Mouse (Mus musculus) layer of hippocampus, postnatal 25 days (tissue): ENCODE data around the gene Cdk5r2. TPM values are rescaled to one million over a fixed set of nuclear protein-coding genes. Genes with fewer than 3 reads are reported as not detected.
A peak's percentile ranks its signal among the peaks of the same experiment; 100 is the strongest.
"Not testable (repeated sequence)": the region's sequence is repeated elsewhere in the genome, so short reads cannot be mapped to it uniquely, and the experiment has no call there.

Experiments
- DNase-seq, 2 experiments: peaks; one replicate each; pipeline ENCODE4 v3.0.0; 2022; ENCODE audit warnings: mixed read lengths in 2 of 2, low spot score in 1 of 2; ENCODE audit errors: extremely low spot score in 1 of 2
- total RNA-seq, 2 experiments: library from RNA; stranded (reverse); gene quantifications; 2 replicates each; pipeline ENCODE4 v1.2.3; 2021

Gene Cdk5r2
- total RNA-seq, result 100 to 1,000 TPM; 224 to 251 TPM

DNA sequence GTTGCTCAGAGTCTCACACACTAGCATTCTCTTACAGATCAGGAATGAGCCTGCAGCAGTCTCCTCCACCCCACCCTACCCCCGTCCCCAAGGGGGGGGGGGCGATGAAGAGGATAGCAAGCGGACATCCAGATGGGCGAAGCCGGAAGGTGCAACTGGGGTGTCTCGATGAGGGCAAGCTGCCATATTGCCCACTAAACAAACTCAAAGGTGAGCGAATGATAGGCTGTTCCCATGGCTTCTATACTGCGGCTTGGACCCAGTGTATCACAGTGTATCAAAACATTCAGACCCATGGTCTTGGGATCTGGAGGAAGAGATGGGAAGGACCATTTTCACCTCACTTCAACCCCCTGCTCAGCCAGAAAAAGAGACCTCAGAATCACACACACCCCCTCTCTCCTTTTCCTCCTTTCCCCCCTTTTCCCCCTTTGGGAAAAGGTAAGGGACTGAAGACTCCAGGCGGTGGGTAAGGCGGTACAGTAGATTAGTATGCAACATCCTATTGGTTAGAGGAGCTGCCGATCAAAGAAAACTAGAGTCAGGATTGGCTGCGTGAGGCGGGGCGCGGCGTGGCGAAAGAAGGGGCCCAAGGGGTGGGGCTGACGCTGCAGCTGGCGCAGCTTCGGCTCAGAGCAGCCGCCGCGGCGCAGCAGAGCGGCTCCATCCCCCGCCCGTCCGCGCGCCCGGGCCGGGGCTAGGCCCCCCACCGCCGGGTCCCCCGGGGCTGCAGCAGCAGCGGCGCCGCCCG, at the start of gene Cdk5r2:
Gene Cdk5r2 (plus strand): TSS at position 629 of the 751 bp plus-strand sequence.
- peak; percentile 81 to 82 for DNase-seq

DNA sequence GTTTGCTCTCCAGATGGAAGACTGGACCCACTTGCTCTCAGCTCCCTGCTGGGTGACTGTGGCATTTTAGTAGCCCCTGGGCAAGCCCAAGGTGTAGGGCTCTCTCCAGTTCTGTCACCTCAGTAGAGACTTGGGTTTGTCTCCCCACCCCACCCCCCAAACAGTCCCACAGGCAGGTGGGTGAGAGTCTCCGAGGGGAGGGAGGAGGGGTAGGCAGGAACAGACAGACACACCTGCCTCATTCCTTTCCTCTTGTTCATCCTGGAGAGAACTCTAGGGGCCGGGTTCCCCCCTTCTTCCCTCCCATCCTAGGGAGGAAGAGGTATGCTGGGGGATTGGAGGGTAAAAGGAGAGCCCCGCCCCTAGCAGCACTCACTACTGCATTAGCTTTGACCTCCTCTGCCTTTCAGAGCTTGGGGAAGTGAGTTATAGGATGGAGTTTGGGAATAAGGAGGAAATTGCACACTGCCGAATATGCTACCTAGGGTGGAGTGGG, 49.3 kb upstream of the Cdk5r2 start:
- no peak for DNase-seq

GRCm38 (mm10) chr1:74805843-74806242, 48.9 kb upstream of the Cdk5r2 start:
- DNase-seq, result no peak

DNA sequence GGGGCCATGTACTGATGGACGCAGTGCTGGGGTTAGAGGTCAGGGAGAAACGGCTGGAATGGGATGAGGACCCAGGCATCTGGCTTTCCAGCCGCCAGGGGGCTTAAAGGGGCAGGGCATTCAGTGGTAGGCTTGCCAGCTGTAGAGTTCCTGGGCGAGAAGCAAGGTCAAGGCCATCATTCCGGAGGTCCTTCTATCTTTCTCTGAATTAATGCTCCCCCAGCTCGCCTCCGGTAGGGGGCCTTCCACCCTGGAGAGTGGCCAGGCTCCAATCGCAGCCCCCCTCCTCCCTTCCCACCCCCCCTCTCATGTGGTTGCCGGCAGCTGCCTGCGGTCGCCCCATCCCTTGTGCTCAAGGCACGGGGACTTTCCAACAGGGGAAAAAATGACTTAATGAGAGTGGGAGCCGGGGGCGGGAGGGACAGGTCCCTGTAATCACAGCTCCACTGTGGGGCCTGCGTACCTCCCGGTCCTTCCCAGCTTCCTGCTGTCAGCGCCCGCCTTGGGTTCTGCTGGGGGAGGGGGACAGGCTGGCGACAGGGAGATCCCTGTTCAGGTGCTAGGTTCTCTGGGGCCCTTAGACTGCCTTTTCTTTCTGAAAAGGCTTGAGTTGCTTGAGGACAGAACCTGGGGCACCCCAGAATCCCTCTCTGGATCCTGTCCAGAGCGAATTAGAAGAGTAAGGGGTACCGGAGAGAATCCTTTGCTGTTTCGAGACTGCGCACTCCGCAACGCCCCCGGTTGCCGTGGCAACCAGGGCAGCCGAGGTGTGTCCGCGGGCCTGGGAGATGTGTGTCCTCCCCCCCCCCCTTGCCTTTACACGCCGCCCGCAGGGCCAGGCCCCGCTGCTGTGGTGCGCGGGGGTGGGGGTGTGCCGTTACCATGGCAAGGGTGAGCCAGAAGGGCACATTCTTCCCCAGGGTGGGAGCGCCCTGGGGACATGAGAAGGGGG, 48.1 kb upstream of the Cdk5r2 start:
- peak in 1 of 2 experiments; percentile 36 for DNase-seq

DNA sequence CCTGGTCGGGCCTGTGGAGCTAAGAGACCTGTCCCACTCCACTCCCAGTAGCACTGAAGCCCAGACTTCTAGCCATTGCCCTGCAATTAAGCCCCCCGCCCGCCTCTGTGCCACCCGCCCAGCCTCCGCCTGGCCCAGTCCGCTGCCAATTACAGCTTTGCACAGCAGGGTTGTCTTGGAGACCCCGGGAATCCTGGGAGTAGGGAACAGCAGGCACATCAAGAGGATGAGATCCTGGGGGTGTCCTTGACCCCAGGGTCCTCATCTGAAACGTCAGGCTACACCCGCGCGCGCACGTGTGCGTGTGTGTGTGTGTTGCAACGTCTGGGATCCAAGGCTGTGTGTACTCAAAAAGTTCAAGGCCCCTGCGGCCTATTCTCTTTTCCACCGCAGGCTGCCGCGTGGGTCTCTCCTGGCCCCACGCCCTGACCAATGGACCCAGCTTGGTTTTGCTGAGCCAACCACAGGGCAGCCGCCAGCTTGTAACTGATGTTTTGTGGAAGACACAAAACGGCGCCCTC, 47.1 kb upstream of the Cdk5r2 start:
- no peak for DNase-seq

DNA sequence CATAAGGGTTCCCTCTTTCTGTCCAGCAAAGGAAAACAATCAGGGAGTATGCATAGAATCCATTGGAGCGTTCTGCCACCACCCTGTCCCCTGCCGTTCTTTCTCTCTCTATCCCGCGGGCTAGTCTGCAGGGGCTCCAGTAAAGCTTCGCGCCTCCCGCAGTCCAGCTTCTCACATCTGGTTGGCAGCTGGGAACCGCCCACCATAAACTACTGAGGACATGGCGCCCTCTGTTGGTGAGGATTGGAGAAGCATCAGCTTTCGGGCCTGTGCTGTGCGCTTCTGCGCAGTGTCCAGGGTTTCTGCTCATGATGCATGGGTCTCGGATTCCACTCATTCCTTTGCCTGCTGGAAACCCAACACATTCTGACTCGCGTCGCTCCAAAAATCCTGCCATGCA, 46.7 kb upstream of the Cdk5r2 start:
- DNase-seq, result peak; percentile 88 to 97

DNA sequence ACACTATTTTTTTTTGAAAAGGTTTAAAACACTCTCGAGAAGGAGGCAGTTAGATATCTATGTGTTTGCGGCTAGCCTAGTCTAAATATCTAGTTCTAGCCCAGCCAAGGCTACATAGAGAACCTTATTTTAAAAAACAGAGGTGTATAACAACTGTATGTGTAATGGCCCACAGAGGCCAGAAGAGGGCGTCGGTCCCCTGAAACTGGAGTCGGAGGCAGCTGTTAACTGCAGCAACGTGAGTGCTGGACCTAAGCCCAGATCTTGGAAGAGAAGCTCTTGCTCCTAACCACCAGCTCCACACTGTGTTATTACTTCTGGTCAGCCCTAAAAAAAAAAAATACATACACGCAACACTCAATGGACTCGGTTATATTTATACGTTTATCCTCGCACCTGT, 45.7 kb upstream of the Cdk5r2 start:
- no peak for DNase-seq

DNA sequence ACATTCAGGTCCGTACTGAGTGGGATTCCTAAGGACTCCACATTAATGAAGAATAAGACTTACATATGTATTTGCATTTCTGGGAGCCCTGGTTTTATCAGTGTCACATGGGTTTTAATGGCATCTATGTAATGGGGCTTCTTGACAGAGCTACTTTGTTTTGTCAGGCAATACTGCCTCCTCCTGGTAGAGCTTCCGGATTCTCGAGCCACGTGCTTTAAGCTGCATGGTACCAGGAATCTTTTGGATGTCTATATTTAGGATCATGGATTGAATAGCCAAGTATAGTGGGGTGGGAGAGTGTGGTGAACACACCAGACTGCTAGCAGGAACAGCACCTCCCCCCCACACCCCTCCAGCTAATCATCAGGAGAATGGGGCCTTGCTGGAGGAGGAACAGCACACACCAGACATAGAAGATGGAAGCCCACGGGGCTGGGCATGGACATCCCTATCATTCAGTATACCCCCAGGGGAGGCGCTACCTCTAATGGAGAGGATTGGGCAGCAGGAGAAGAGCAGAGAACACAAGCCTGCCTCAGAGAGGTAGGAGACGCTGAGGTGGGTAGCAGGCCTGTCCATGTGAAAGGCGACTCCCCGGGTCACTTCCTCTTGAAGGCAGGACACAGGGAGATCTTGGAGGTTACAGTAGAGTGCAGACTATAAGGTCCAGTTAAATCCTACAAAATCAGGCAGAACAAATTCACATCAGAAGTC, 39.6 kb upstream of the Cdk5r2 start:
- DNase-seq, result no peak

DNA sequence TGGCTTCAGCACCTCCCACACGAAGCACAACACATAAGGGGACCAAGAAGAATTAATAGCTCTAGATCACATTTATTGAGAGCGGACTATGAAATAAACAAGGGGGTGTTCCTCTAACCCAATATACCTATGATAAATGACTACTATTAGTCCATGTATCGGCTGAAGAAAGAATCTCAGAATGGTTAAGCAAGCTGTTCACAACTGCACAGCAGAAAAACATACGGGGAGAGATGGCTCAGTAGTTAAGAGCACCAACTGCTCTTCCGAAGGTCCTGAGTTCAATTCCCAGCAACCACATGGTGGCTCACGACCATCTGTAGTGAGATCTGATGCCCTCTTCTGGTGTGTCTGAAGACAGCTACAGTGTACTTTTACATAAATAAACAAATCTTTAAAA, 38.8 kb upstream of the Cdk5r2 start:
- not testable (repeated sequence) for DNase-seq

DNA sequence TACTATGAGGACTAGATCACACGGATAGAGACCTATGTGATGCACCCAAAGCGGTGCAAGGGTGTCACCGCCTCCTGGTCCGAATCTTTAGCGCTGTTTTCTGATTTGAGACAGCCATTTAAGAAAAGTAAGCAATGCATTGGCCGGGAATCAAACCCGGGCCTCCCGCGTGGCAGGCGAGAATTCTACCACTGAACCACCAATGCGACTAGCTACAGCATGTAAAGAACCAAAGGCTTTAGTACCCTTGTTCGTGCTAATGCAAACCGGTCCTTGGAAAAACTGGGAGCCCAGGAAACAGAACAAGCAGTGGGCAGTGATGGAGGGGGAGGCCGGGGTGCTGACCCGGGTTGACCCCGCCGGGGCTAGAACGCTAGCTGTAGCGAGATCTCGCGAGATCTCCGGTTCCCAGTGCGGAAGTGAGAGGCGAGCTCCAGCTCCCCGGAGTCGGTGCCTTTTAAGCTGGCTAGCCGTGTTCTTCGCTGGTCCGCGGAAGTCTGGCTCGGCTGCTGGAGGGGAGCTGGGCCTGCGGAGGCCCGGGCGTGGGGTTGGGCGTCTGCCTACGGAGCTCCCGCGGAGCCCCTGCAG, 38.0 kb upstream of the Cdk5r2 start:
- peak; percentile 81 to 88 for DNase-seq

DNA sequence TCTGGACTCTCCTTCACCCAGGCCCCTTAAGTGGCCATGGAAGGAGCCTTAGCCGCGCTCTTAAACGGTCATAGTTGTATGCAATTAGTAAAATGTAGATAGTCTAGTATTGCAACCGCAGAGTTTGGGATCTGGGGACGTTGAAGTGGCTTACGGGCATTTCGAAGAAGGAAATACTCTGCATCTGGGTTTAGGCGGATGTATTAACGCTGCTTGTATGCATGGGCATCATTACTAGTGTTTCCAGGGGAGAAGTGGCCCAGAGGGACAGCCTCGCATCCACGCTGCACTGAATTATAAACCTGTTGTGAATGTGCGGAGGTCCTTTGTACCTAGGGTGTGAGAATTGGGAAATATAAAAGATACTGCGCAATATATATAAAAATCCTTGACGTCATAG, 37.5 kb upstream of the Cdk5r2 start:
- no peak for DNase-seq

DNA sequence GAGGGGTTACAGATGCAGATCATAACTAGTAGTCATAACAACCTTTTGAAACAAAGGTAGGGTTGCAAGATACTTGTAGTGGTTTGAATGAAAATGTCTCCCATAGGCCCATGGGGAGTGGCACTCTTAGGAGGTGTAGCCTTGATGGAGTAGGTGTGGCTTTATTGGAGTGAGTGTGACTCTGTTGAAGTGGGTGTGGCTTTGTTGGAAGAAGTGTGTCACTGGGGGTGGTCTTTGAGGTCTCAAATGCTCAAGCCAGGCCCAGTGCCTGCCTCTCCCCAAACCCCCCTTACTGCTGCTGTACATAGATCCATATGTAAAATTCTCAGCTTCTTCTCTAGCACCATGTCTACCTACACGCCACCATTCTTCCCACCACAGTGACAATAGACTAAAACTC, 36.2 kb upstream of the Cdk5r2 start:
- no peak for DNase-seq

GRCm38 (mm10) chr1:74823598-74823997, 31.1 kb upstream of the Cdk5r2 start:
- DNase-seq, result not testable (repeated sequence)

DNA sequence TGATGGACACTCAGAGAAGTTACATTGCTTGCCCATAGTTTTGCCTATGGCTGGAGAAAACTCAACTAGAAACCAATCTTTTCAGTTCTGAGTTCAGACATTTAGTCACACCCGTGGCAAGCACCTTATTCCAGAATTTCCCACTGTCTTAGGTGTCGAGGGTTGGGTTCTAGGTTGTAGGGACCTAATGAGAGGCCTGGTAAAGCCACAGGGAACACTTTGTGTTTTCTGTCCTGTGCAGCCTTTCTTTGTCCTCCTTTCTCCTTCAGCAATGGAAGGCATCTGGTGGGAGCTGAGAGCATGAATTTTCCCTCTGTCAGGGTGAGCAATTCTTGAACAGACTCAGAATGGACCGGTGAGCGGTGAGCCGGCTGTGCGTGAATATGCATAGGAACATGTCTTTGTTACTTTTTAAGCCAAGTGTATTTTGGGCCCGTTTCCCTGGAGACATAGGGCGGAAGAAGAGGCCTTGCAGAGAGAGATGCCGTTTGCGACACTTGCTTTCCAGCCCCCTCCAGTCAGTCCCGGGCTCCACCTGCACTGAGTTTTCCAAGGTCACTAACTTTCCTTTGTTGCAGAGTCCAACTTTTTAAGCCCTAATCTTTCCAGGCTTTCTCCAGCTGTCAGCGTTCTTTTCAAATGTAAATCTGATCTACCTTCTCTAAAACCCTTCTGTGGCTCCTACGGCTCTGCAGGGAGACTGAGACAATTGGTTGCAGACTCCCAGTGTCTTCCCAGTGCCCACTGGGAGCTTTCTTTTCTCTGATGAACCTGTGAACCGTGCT, 30.0 kb upstream of the Cdk5r2 start:
- no peak for DNase-seq

DNA sequence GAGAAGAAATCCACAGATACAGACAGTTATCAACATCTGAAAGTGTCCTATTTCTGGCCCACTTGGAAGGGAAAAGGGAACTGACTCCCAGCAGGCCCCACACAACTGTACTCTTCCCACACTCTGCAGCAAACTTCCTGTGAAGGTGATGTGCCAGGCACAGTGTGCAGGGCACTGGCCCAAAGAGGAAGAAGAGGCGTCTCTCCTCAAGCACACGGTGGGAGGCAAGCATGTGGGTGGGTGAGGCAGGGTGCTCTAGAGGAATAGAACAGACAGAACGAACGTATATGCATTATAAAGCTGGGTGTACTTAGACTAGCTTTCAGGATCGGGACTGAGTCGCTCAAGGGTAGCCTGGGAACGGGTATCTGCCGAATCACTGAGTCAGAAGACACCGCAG, 24.7 kb upstream of the Cdk5r2 start:
- DNase-seq, result no peak

DNA sequence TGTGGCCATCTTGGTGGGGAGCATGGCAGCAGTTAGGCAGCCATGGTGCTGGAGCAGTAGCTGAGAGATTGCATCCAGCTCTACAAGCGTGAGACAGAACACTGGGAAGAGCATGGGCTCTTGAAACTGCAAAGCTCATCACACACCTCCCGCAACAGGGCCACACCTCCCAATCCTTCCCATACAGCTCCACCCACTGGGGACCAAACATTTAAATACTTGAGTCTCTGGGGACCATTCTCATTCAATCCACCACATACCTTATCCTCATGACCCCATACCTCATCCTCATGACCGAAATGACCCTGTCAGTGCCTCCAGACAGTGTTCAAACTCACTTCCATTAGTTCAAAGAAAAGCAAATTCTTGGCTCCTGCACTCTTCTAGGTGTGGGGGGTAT, 21.5 kb upstream of the Cdk5r2 start:
- DNase-seq, result no peak

DNA sequence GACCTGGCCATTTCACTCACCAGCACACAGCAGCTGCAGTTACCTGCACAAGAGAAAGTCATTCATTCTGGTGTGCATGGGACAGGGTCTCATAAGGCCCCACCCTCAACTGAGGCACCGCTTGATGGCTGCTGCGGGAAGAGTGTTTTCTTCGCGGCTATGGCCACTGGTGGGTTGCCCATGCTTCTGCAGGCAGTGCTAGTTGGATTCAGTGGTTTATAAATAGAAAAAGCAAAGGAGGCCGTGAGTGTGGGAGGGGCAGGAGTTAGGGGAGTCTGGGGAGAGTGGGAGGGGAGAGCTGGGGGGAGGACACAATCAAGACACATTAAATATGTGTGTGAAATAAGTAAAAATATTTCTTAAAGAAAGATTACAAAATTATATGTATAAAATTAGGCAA, 11.6 kb upstream of the Cdk5r2 start:
- DNase-seq, result no peak

DNA sequence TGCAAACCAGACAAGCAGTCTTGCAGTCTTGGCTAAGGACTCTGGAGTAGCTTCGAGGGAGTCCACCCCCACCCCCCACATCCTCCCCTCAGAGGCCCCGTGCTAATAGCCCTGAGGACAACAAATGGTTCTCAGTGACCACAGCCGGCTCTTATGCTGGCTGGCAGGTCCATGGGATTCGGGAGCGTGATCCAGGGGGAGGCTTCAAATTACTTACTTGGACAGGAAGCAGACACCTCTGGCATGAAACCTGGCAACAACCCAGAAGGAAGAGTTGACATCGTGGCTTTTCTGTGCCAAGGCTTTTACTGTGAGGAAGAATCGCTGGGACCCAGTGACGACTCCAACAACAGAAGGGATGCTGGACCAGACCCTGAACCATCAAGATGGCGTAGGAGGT, 8.4 kb upstream of the Cdk5r2 start:
- no peak for DNase-seq

GRCm38 (mm10) chr1:74848946-74849345, 5.8 kb upstream of the Cdk5r2 start:
- DNase-seq, result no peak
